Mouse (Mus musculus): ENCODE measurements around the gene Psme4. TPM values are rescaled to one million over a fixed set of nuclear protein-coding genes. Genes with fewer than 3 reads are reported as not detected.
"Not testable (repeated sequence)": the region's sequence is repeated elsewhere in the genome, so short reads cannot be mapped to it uniquely, and the experiment has no call there.

Gene Psme4
- total and polyA plus RNA-seq, 2 experiments from 2014 or later = 10.2 to 34.5 TPM

DNA sequence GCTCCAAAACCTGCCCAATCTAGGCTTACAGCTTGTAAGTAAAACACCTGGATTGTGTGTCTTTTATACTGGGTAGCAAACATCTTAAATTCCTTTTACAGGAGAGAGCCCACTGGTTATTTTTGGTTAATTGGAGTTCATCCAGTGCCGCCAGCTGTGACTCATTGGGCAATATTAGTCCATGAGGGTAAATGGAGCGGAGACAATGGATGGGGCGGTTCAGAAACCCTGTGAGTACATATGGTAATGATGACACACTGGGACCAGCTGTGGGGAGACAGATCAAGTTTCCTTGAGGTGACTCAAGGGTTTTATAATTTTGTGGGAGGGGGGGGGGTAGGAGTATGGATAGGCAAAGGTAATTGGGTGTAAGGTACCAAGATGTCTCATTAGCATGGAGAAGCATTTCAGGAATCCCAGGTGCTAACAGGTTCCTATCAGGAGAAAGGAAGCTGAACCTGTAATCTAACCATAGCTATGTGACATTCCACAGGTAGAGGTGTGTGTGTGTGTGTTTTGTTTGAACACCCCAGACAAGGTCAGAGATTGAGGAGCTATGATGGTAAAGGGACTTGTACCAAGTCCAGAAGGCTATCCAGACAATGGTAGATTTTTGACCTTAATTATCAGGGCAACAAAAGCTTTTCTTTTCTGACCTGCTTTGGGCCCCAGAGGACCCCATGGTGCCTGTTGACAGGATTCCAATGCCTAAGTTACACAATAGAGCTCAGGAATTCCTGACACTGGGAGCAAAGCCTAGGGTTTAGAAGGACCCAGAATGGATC lies 21.3 kb upstream of the Psme4 start:
- Histone ChIP-seq H3K4me2 (ENCODE audit: low read depth, low read length) (no peak overlapping the region), H3K9ac (replicated peaks; ENCODE audit: low read length) (no peak overlapping the region), H3K4me1 (ENCODE audit: insufficient read depth, low read length) (no peaks in the 10 kb centered on the region), H3K27me3 (ENCODE audit: insufficient read depth, low read length) (no peaks in the 10 kb centered on the region), H3K36me3 (ENCODE audit: insufficient read depth, low read length) (no peaks in the 10 kb centered on the region), H3K27ac (no peak overlapping the region), H3K9me3 (ENCODE audit: low read length) (no peaks in the 10 kb centered on the region), H3K4me3 (ENCODE audit: low read length) (no peak overlapping the region)
- DNase-seq (ENCODE audit: low spot score) (no peak), ATAC-seq (0 out of 2 replicates have a peak, but pooled peaks have one; percentile 61)
- no peak for TF ChIP-seq CTCF (IDR thresholded peaks at IDR 0.05; ENCODE audit: low read depth)
- 42% methylated on average over 3 of the region's 3 CpGs for WGBS

DNA sequence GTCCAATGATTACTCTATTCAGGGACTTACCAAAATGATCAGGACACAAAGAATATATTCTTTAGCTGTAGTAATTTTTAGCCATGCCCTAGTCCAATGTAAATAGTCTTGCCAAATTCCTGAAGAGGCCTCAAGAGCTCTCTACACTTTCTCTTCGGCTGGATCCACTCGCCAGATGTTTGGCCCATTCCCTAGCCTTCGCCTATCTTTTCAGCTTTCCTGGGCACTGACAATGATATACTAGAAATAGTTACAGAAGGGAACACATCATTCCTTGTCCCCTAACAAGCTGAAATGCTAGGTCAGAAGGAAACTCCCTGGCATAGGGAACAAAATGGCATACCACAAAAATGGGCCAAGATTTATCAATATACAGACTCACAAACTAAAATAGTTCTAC lies 18.6 kb upstream of the Psme4 start:
- ATAC-seq (no peak), DNase-seq (ENCODE audit: low spot score) (no peak)
- H3K36me3 ChIP-seq (ENCODE audit: insufficient read depth, low read length) = no peaks in the 10 kb centered on the region
- no peaks in the 10 kb centered on the region for H3K4me1 ChIP-seq (ENCODE audit: insufficient read depth, low read length)
- H3K4me2 ChIP-seq (ENCODE audit: low read depth, low read length) = no peak overlapping the region
- H3K27me3 ChIP-seq (ENCODE audit: insufficient read depth, low read length) = no peaks in the 10 kb centered on the region
- no peak overlapping the region for H3K4me3 ChIP-seq (ENCODE audit: low read length)
- H3K27ac ChIP-seq = no peak overlapping the region
- no peaks in the 10 kb centered on the region for H3K9me3 ChIP-seq (ENCODE audit: low read length)
- no peak overlapping the region for H3K9ac ChIP-seq (replicated peaks; ENCODE audit: low read length)
- no peak for TF ChIP-seq CTCF (IDR thresholded peaks at IDR 0.05; ENCODE audit: low read depth)
- 83% methylated on average over 3 of the region's 3 CpGs for WGBS

DNA sequence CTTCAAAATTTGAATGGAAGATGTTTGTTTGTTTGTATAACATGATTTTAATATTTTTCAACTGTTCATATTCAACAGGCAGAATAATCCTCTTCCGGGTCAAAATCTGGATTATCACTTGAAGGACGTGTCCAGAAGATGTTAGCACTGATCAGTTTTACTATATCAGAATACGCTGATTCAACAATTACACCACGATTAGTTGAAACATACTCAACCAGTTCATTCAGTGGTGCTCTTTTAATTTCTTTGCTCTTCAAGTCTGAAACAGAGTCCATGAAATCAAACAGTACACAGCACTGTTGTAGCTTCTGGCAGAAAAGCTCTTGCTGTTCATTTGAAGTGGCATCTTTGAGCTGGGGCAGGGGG lies 17.1 kb upstream of the Psme4 start:
- H3K4me3 ChIP-seq (ENCODE audit: low read length) = peak overlapping the region; percentile 69
- not testable (repeated sequence) for H3K9me3 ChIP-seq (ENCODE audit: low read length); H3K4me1 ChIP-seq (ENCODE audit: insufficient read depth, low read length); H3K27ac ChIP-seq; H3K36me3 ChIP-seq (ENCODE audit: insufficient read depth, low read length); ATAC-seq; DNase-seq (ENCODE audit: low spot score); H3K27me3 ChIP-seq (ENCODE audit: insufficient read depth, low read length)
- peak overlapping the region; percentile 65; the same call in 1 of the 2 replicates for H3K9ac ChIP-seq (replicated peaks; ENCODE audit: low read length)
- peak overlapping the region; percentile 93 for H3K4me2 ChIP-seq (ENCODE audit: low read depth, low read length)
- WGBS = 53% methylated on average over 4 of the region's 4 CpGs

DNA sequence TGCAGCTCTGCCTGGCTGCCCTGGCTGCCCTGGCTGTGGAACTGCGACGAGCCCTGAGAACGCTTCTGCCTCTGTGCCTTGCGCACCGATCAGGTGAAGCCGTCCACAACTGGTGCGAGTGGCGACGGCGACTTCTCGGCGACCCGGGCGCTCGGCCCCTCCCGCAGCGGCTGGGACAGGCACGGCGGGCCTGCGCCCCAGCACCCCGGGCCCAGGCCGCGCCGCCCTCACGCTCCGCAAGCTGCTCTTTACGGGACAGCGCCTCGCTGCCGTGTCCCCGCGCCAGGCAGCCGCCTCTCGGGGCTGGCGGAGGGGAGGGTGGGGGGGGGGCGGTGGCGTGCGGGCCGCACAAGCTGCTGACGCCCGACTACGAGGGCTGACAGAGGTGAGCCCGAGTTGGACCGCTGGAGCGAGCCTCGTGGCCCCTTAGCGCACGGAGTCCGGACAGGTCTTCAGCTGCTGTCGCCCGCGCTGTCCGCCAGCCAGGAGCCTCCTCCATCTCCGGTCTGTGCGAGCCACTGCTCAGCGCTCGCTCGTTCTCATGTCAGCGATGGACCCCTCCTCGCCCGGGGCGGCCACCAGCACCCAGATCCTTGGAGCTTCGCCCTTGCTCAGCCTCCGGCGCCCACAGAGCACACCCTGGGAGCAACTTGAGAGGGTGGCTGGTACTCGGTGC lies 16.5 kb upstream of the Psme4 start:
- peak overlapping the region; percentile 69 for H3K4me3 ChIP-seq (ENCODE audit: low read length)
- H3K4me2 ChIP-seq (ENCODE audit: low read depth, low read length) = peak overlapping the region; percentile 93
- no peaks in the 10 kb centered on the region for H3K36me3 ChIP-seq (ENCODE audit: insufficient read depth, low read length)
- no peaks in the 10 kb centered on the region for H3K4me1 ChIP-seq (ENCODE audit: insufficient read depth, low read length)
- under 1% methylated on average over 57 of the region's 66 CpGs for WGBS
- H3K27me3 ChIP-seq (ENCODE audit: insufficient read depth, low read length) = no peaks in the 10 kb centered on the region
- TF ChIP-seq CTCF (IDR thresholded peaks at IDR 0.05; ENCODE audit: low read depth) = no peak
- H3K9me3 ChIP-seq (ENCODE audit: low read length) = no peaks in the 10 kb centered on the region
- ATAC-seq = peak; percentile 89
- H3K27ac ChIP-seq = peak overlapping the region; percentile 0; the same call in 1 of the 2 replicates
- DNase-seq (ENCODE audit: low spot score) = peak; percentile 51
- H3K9ac ChIP-seq (replicated peaks; ENCODE audit: low read length) = peak overlapping the region; percentile 65

DNA sequence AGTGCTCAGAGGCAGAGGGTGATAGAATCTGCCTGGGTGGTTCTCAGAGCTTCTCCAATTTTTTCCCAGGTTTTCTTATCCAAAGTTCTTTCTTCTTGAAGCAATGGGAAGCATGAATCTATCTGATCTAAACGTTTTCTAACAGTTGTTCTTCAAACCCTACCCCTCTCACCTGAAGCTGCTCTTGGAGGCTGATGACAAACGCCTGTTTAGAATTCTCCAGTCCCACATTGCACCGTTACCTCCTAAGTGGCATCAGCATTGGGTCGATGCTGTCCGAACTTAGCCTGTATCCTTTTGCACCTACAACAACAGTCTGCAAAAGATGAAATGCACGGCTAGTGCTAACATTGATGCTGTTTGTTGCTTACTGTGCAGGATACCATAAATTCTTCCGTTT lies 10.1 kb upstream of the Psme4 start:
- H3K4me1 ChIP-seq (ENCODE audit: insufficient read depth, low read length) = no peaks in the 10 kb centered on the region
- TF ChIP-seq CTCF (IDR thresholded peaks at IDR 0.05; ENCODE audit: low read depth) = no peak
- no peak overlapping the region for H3K4me2 ChIP-seq (ENCODE audit: low read depth, low read length)
- ATAC-seq (no peak), DNase-seq (ENCODE audit: low spot score) (no peak)
- H3K27me3 ChIP-seq (ENCODE audit: insufficient read depth, low read length) = no peaks in the 10 kb centered on the region
- no peak overlapping the region for H3K9ac ChIP-seq (replicated peaks; ENCODE audit: low read length)
- H3K27ac ChIP-seq = no peak overlapping the region
- H3K4me3 ChIP-seq (ENCODE audit: low read length) = no peak overlapping the region
- H3K36me3 ChIP-seq (ENCODE audit: insufficient read depth, low read length) = no peaks in the 10 kb centered on the region
- H3K9me3 ChIP-seq (ENCODE audit: low read length) = no peaks in the 10 kb centered on the region
- 83% methylated on average over 7 of the region's 7 CpGs for WGBS

DNA sequence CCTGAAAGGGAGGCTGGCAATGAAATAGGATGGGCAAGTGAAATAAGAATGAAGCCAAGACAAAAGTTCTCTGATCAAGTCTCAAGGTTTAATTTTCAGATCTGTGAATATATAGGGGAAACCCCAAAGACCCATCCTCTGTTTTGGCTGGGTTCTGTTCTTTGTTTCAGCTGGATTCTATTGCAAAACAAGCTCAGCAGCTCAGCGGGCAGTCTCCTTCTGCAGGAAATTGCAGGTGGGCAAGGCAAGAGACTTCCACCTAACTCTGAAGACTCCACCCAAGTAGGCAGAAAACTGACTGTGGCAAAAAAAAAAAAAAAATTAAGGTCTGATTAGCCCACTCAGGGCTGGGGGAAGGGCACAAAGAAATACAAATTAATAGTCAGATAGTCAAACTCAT lies 9.6 kb upstream of the Psme4 start:
- H3K4me2 ChIP-seq (ENCODE audit: low read depth, low read length) = no peak overlapping the region
- no peak overlapping the region for H3K4me3 ChIP-seq (ENCODE audit: low read length)
- no peak overlapping the region for H3K27ac ChIP-seq
- 88% methylated on average over 1 of the region's 1 CpGs for WGBS
- H3K9me3 ChIP-seq (ENCODE audit: low read length) = no peaks in the 10 kb centered on the region
- H3K4me1 ChIP-seq (ENCODE audit: insufficient read depth, low read length) = no peaks in the 10 kb centered on the region
- ATAC-seq = no peak
- TF ChIP-seq CTCF (IDR thresholded peaks at IDR 0.05; ENCODE audit: low read depth) = no peak
- no peaks in the 10 kb centered on the region for H3K27me3 ChIP-seq (ENCODE audit: insufficient read depth, low read length)
- no peaks in the 10 kb centered on the region for H3K36me3 ChIP-seq (ENCODE audit: insufficient read depth, low read length)
- no peak overlapping the region for H3K9ac ChIP-seq (replicated peaks; ENCODE audit: low read length)
- DNase-seq (ENCODE audit: low spot score) = no peak

DNA sequence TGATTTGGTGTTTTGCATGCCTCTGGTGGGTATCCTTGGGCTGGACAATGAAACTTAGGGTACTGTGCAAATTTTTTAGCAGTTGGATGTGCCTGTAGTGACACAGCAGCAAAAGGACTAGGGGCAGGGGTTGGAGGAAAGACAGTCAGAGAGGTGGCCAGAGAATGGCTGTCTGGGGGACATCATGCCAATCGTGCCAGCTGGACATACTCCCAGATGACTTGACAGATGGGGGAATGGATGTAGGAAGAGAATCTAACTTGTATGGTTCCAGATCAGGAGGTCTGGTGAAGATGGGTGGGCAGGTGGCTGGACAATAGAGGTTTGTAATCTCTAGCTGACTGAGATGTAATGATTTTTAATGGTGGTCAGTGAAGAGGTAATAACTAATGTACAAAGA lies 6.5 kb upstream of the Psme4 start:
- DNase-seq (ENCODE audit: low spot score) (no peak), ATAC-seq (no peak)
- Histone ChIP-seq H3K27ac (no peak overlapping the region), H3K27me3 (ENCODE audit: insufficient read depth, low read length) (no peaks in the 10 kb centered on the region), H3K9ac (replicated peaks; ENCODE audit: low read length) (no peak overlapping the region), H3K4me2 (ENCODE audit: low read depth, low read length) (no peak overlapping the region), H3K4me3 (ENCODE audit: low read length) (no peak overlapping the region), H3K36me3 (ENCODE audit: insufficient read depth, low read length) (no peaks in the 10 kb centered on the region), H3K4me1 (ENCODE audit: insufficient read depth, low read length) (no peaks in the 10 kb centered on the region), H3K9me3 (ENCODE audit: low read length) (no peaks in the 10 kb centered on the region)
- no peak for TF ChIP-seq CTCF (IDR thresholded peaks at IDR 0.05; ENCODE audit: low read depth)
- 54% methylated on average over 1 of the region's 1 CpGs for WGBS
